Mouse (Mus musculus): ENCODE measurements around the gene Spcs1.

GRCm38 (mm10) chr14:31001307-31002205 is at the start of gene Spcs1, which contains the start of gene Glt8d1:
- TF ChIP-seq CTCF (IDR thresholded peaks at IDR 0.05), result no peak
- peak; percentile 80 for TF ChIP-seq POLR2A (IDR thresholded peaks at IDR 0.05; ENCODE audit: insufficient read depth, low read depth, low read length)
- no peak for TF ChIP-seq EP300 (IDR thresholded peaks at IDR 0.05; ENCODE audit: insufficient read depth, low read depth, low read length)
